Mouse (Mus musculus): Measurements from ENCODE around the gene Nop10.
"Not testable (repeated sequence)": the region's sequence is repeated elsewhere in the genome, so short reads cannot be mapped to it uniquely, and the experiment has no call there.

The Nop10 gene

GRCm38 (mm10) chr2:112262779-112263295 is 1.1 kb downstream of the Nop10 start:
- no peak for DNase-seq (ENCODE audit: extremely low read depth, insufficient read length, low spot score)

GRCm38 (mm10) chr2:112264364-112264763 is 2.6 kb downstream of the Nop10 start:
- DNase-seq (ENCODE audit: extremely low read depth, insufficient read length, low spot score), result no peak

GRCm38 (mm10) chr2:112265448-112266241 is 3.9 kb downstream of the Nop10 start, which contains the start of gene Slc12a6:
Gene Slc12a6 (plus strand): TSS chr2:112265825.
- peak; percentile 90 for DNase-seq (ENCODE audit: extremely low read depth, insufficient read length, low spot score)

- no peak for DNase-seq (ENCODE audit: extremely low read depth, insufficient read length, low spot score)
These were observed 4.5 kb downstream of the Nop10 start, which contains the start of gene Gm21985 for GRCm38 (mm10) chr2:112266242-112266592. Gene Gm21985 (plus strand): TSS chr2:112266314.

- no peak for DNase-seq (ENCODE audit: extremely low read depth, insufficient read length, low spot score)
These were observed 5.1 kb downstream of the Nop10 start for GRCm38 (mm10) chr2:112266780-112267179.

- no peak for DNase-seq (ENCODE audit: extremely low read depth, insufficient read length, low spot score)
These were observed 6.0 kb downstream of the Nop10 start for GRCm38 (mm10) chr2:112267547-112268269.

- DNase-seq (ENCODE audit: extremely low read depth, insufficient read length, low spot score), result no peak
These were observed 8.3 kb downstream of the Nop10 start for GRCm38 (mm10) chr2:112270011-112270410.

GRCm38 (mm10) chr2:112272909-112273308 is 11.2 kb downstream of the Nop10 start:
- no peak for DNase-seq (ENCODE audit: extremely low read depth, insufficient read length, low spot score)

GRCm38 (mm10) chr2:112273474-112273873 is 11.7 kb downstream of the Nop10 start:
- DNase-seq (ENCODE audit: extremely low read depth, insufficient read length, low spot score), result no peak

- no peak for DNase-seq (ENCODE audit: extremely low read depth, insufficient read length, low spot score)
These were observed 15.1 kb downstream of the Nop10 start for GRCm38 (mm10) chr2:112276870-112277269.

- no peak for DNase-seq (ENCODE audit: extremely low read depth, insufficient read length, low spot score)
These were observed 21.1 kb downstream of the Nop10 start for GRCm38 (mm10) chr2:112282846-112283245.

GRCm38 (mm10) chr2:112284363-112285030 is 22.8 kb downstream of the Nop10 start:
- peak; percentile 65 for DNase-seq (ENCODE audit: extremely low read depth, insufficient read length, low spot score)

GRCm38 (mm10) chr2:112285031-112285390 is 23.3 kb downstream of the Nop10 start:
- DNase-seq (ENCODE audit: extremely low read depth, insufficient read length, low spot score), result no peak

- not testable (repeated sequence) for DNase-seq (ENCODE audit: extremely low read depth, insufficient read length, low spot score)
These were observed 24.3 kb downstream of the Nop10 start for GRCm38 (mm10) chr2:112286062-112286461.

- no peak for DNase-seq (ENCODE audit: extremely low read depth, insufficient read length, low spot score)
These were observed 25.3 kb downstream of the Nop10 start for GRCm38 (mm10) chr2:112287059-112287458.

- no peak for DNase-seq (ENCODE audit: extremely low read depth, insufficient read length, low spot score)
These were observed 27.8 kb downstream of the Nop10 start for GRCm38 (mm10) chr2:112289507-112289906.

- no peak for DNase-seq (ENCODE audit: extremely low read depth, insufficient read length, low spot score)
These were observed 31.1 kb downstream of the Nop10 start for GRCm38 (mm10) chr2:112292823-112293222.

GRCm38 (mm10) chr2:112296211-112296610 is 34.5 kb downstream of the Nop10 start:
- DNase-seq (ENCODE audit: extremely low read depth, insufficient read length, low spot score), result no peak

- DNase-seq (ENCODE audit: extremely low read depth, insufficient read length, low spot score), result no peak
These were observed 36.5 kb downstream of the Nop10 start for GRCm38 (mm10) chr2:112298221-112298620.

- DNase-seq (ENCODE audit: extremely low read depth, insufficient read length, low spot score), result peak; percentile 42
These were observed 46.9 kb downstream of the Nop10 start for GRCm38 (mm10) chr2:112308671-112309070.

- peak; percentile 8 for DNase-seq (ENCODE audit: extremely low read depth, insufficient read length, low spot score)
These were observed 47.5 kb downstream of the Nop10 start for GRCm38 (mm10) chr2:112309161-112309600.
